Mouse (Mus musculus): ENCODE measurements around the gene Vac14. TPM values are rescaled to one million over a fixed set of nuclear protein-coding genes. Genes with fewer than 3 reads are reported as not detected.

The Vac14 gene
- polyA plus RNA-seq, 1 experiment from 2014 or later, result 29.3 TPM

GRCm38 (mm10) chr8:110754713-110755112 is 136.3 kb downstream of the Vac14 start:
- ATAC-seq (replicated peaks; ENCODE audit: insufficient number of reproducible peaks, low FRiP score, low TSS enrichment, low read depth) (peak; percentile 67; the same call in 1 of the 2 replicates), DNase-seq (ENCODE audit: low spot score) (no peak)
- Histone ChIP-seq H3K9ac (replicated peaks; ENCODE audit: low read length) (no peak overlapping the region), H3K27ac (replicated peaks; ENCODE audit: low read depth, low read length) (no peak overlapping the region), H3K4me2 (ENCODE audit: low read depth, low read length) (no peak overlapping the region), H3K4me3 (ENCODE audit: low read depth, low read length) (no peak overlapping the region), H3K4me1 (ENCODE audit: control insufficient read depth, insufficient read depth, low read length) (no peaks in the 10 kb centered on the region), H3K9me3 (replicated peaks; ENCODE audit: control insufficient read depth, low read length) (no peaks in the 10 kb centered on the region), H3K27me3 (ENCODE audit: control insufficient read depth, insufficient read depth, low read length) (no peaks in the 10 kb centered on the region), H3K36me3 (replicated peaks; ENCODE audit: control insufficient read depth, insufficient read depth, low read depth, low read length) (no peaks in the 10 kb centered on the region)
- WGBS, result 43% methylated on average over 4 of the region's 4 CpGs

- Histone ChIP-seq H3K4me3 (ENCODE audit: low read depth, low read length) (no peak overlapping the region), H3K4me1 (ENCODE audit: control insufficient read depth, insufficient read depth, low read length) (no peaks in the 10 kb centered on the region), H3K4me2 (ENCODE audit: low read depth, low read length) (no peak overlapping the region), H3K27me3 (ENCODE audit: control insufficient read depth, insufficient read depth, low read length) (no peaks in the 10 kb centered on the region), H3K9me3 (replicated peaks; ENCODE audit: control insufficient read depth, low read length) (no peaks in the 10 kb centered on the region), H3K27ac (replicated peaks; ENCODE audit: low read depth, low read length) (no peak overlapping the region), H3K9ac (replicated peaks; ENCODE audit: low read length) (no peak overlapping the region), H3K36me3 (replicated peaks; ENCODE audit: control insufficient read depth, insufficient read depth, low read depth, low read length) (no peaks in the 10 kb centered on the region)
- 60% methylated on average over 15 of the region's 15 CpGs for WGBS
- ATAC-seq (replicated peaks; ENCODE audit: insufficient number of reproducible peaks, low FRiP score, low TSS enrichment, low read depth) (no peak), DNase-seq (ENCODE audit: low spot score) (no peak)
Measured at GRCm38 (mm10) chr8:110755511-110756170, 137.3 kb downstream of the Vac14 start.

- no peak for ATAC-seq (replicated peaks; ENCODE audit: insufficient number of reproducible peaks, low FRiP score, low TSS enrichment, low read depth)
- no peak overlapping the region for H3K27ac ChIP-seq (replicated peaks; ENCODE audit: low read depth, low read length)
- WGBS, result 86% methylated on average over 5 of the region's 5 CpGs
Measured at GRCm38 (mm10) chr8:110756196-110756595, 137.8 kb downstream of the Vac14 start.

GRCm38 (mm10) chr8:110760280-110760940 is 142.0 kb downstream of the Vac14 start:
- Histone ChIP-seq H3K36me3 (replicated peaks; ENCODE audit: control insufficient read depth, insufficient read depth, low read depth, low read length) (no peaks in the 10 kb centered on the region), H3K27ac (replicated peaks; ENCODE audit: low read depth, low read length) (no peak overlapping the region), H3K4me3 (ENCODE audit: low read depth, low read length) (no peak overlapping the region), H3K4me2 (ENCODE audit: low read depth, low read length) (no peak overlapping the region), H3K9me3 (replicated peaks; ENCODE audit: control insufficient read depth, low read length) (no peaks in the 10 kb centered on the region), H3K27me3 (ENCODE audit: control insufficient read depth, insufficient read depth, low read length) (no peaks in the 10 kb centered on the region), H3K9ac (replicated peaks; ENCODE audit: low read length) (no peak overlapping the region), H3K4me1 (ENCODE audit: control insufficient read depth, insufficient read depth, low read length) (no peaks in the 10 kb centered on the region)
- 71% methylated on average over 7 of the region's 7 CpGs for WGBS
- ATAC-seq (replicated peaks; ENCODE audit: insufficient number of reproducible peaks, low FRiP score, low TSS enrichment, low read depth), result no peak
- no peak for DNase-seq (ENCODE audit: low spot score)

More at GRCm38 (mm10) chr8:110756196-110756595, 137.8 kb downstream of the Vac14 start:
- H3K4me1 ChIP-seq (ENCODE audit: control insufficient read depth, insufficient read depth, low read length), result no peaks in the 10 kb centered on the region
- no peak overlapping the region for H3K4me2 ChIP-seq (ENCODE audit: low read depth, low read length)
- no peak overlapping the region for H3K4me3 ChIP-seq (ENCODE audit: low read depth, low read length)
- no peaks in the 10 kb centered on the region for H3K36me3 ChIP-seq (replicated peaks; ENCODE audit: control insufficient read depth, insufficient read depth, low read depth, low read length)
- H3K9me3 ChIP-seq (replicated peaks; ENCODE audit: control insufficient read depth, low read length), result no peaks in the 10 kb centered on the region
- no peak overlapping the region for H3K9ac ChIP-seq (replicated peaks; ENCODE audit: low read length)
- H3K27me3 ChIP-seq (ENCODE audit: control insufficient read depth, insufficient read depth, low read length), result no peaks in the 10 kb centered on the region
- no peak for DNase-seq (ENCODE audit: low spot score)

GRCm38 (mm10) chr8:110761185-110761584 is 142.8 kb downstream of the Vac14 start:
- WGBS, result 59% methylated on average over 5 of the region's 5 CpGs
- Histone ChIP-seq H3K9me3 (replicated peaks; ENCODE audit: control insufficient read depth, low read length) (no peaks in the 10 kb centered on the region), H3K36me3 (replicated peaks; ENCODE audit: control insufficient read depth, insufficient read depth, low read depth, low read length) (no peaks in the 10 kb centered on the region), H3K9ac (replicated peaks; ENCODE audit: low read length) (no peak overlapping the region), H3K4me3 (ENCODE audit: low read depth, low read length) (no peak overlapping the region), H3K4me2 (ENCODE audit: low read depth, low read length) (no peak overlapping the region), H3K27me3 (ENCODE audit: control insufficient read depth, insufficient read depth, low read length) (no peaks in the 10 kb centered on the region), H3K4me1 (ENCODE audit: control insufficient read depth, insufficient read depth, low read length) (no peaks in the 10 kb centered on the region), H3K27ac (replicated peaks; ENCODE audit: low read depth, low read length) (no peak overlapping the region)
- DNase-seq (ENCODE audit: low spot score), result no peak
- ATAC-seq (replicated peaks; ENCODE audit: insufficient number of reproducible peaks, low FRiP score, low TSS enrichment, low read depth), result no peak

- H3K4me2 ChIP-seq (ENCODE audit: low read depth, low read length), result no peak overlapping the region
- H3K27me3 ChIP-seq (ENCODE audit: control insufficient read depth, insufficient read depth, low read length), result no peaks in the 10 kb centered on the region
- no peaks in the 10 kb centered on the region for H3K9me3 ChIP-seq (replicated peaks; ENCODE audit: control insufficient read depth, low read length)
- 66% methylated on average over 6 of the region's 6 CpGs for WGBS
- no peak overlapping the region for H3K27ac ChIP-seq (replicated peaks; ENCODE audit: low read depth, low read length)
- no peak overlapping the region for H3K4me3 ChIP-seq (ENCODE audit: low read depth, low read length)
- H3K9ac ChIP-seq (replicated peaks; ENCODE audit: low read length), result no peak overlapping the region
- no peak for DNase-seq (ENCODE audit: low spot score)
- no peaks in the 10 kb centered on the region for H3K36me3 ChIP-seq (replicated peaks; ENCODE audit: control insufficient read depth, insufficient read depth, low read depth, low read length)
- no peak for ATAC-seq (replicated peaks; ENCODE audit: insufficient number of reproducible peaks, low FRiP score, low TSS enrichment, low read depth)
- no peaks in the 10 kb centered on the region for H3K4me1 ChIP-seq (ENCODE audit: control insufficient read depth, insufficient read depth, low read length)
Measured at GRCm38 (mm10) chr8:110761988-110762387, 143.6 kb downstream of the Vac14 start.

GRCm38 (mm10) chr8:110764671-110765070 is 146.3 kb downstream of the Vac14 start:
- no peak for ATAC-seq (replicated peaks; ENCODE audit: insufficient number of reproducible peaks, low FRiP score, low TSS enrichment, low read depth)
- Histone ChIP-seq H3K27ac (replicated peaks; ENCODE audit: low read depth, low read length) (no peak overlapping the region), H3K36me3 (replicated peaks; ENCODE audit: control insufficient read depth, insufficient read depth, low read depth, low read length) (no peaks in the 10 kb centered on the region)

GRCm38 (mm10) chr8:110767261-110767660 is 148.9 kb downstream of the Vac14 start:
- Histone ChIP-seq H3K9me3 (replicated peaks; ENCODE audit: control insufficient read depth, low read length) (no peaks in the 10 kb centered on the region), H3K36me3 (replicated peaks; ENCODE audit: control insufficient read depth, insufficient read depth, low read depth, low read length) (no peaks in the 10 kb centered on the region), H3K9ac (replicated peaks; ENCODE audit: low read length) (no peak overlapping the region), H3K4me2 (ENCODE audit: low read depth, low read length) (no peak overlapping the region), H3K4me1 (ENCODE audit: control insufficient read depth, insufficient read depth, low read length) (no peaks in the 10 kb centered on the region), H3K4me3 (ENCODE audit: low read depth, low read length) (no peak overlapping the region), H3K27ac (replicated peaks; ENCODE audit: low read depth, low read length) (no peak overlapping the region), H3K27me3 (ENCODE audit: control insufficient read depth, insufficient read depth, low read length) (no peaks in the 10 kb centered on the region)
- 82% methylated on average over 6 of the region's 6 CpGs for WGBS
- no peak for DNase-seq (ENCODE audit: low spot score)
- ATAC-seq (replicated peaks; ENCODE audit: insufficient number of reproducible peaks, low FRiP score, low TSS enrichment, low read depth), result no peak

More at GRCm38 (mm10) chr8:110764671-110765070, 146.3 kb downstream of the Vac14 start:
- Histone ChIP-seq H3K27me3 (ENCODE audit: control insufficient read depth, insufficient read depth, low read length) (no peaks in the 10 kb centered on the region), H3K4me1 (ENCODE audit: control insufficient read depth, insufficient read depth, low read length) (no peaks in the 10 kb centered on the region), H3K4me2 (ENCODE audit: low read depth, low read length) (no peak overlapping the region), H3K4me3 (ENCODE audit: low read depth, low read length) (no peak overlapping the region), H3K9ac (replicated peaks; ENCODE audit: low read length) (no peak overlapping the region), H3K9me3 (replicated peaks; ENCODE audit: control insufficient read depth, low read length) (no peaks in the 10 kb centered on the region)
- no peak for DNase-seq (ENCODE audit: low spot score)
- 77% methylated on average over 3 of the region's 3 CpGs for WGBS

Measured in embryonic facial prominence, embryonic 11.5 days (tissue).